ENCODE assay signal across 12 mouse cellular contexts in the genomic region with DNA sequence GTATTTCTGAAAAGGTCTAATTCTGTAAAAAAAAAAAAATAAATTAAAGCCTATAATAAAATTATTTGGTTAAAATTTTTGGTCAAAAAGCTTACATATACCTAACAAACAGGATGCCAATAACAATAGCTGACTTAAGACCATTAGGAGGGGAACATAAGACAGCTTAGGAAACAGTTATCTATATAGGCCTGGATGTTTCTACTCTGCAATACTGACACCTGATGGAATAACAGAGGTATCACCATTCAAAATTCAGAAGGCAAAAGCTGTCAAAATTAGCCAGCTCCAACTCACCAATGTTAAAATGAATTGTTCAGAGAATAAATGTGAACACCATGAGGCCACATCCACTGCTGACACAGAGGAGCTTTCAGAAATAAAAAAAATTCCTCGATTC. TPM values are rescaled to one million over a fixed set of nuclear protein-coding genes. Genes with fewer than 3 reads are reported as not detected.
DNase-seq lines count a peak whose midpoint lies in the region; ATAC-seq and TF ChIP-seq lines count a peak whose summit lies in the region.
"Had no signal": no experiment of that assay in that cellular context is flagged by ENCODE, and none has a peak within 500 bp of the region (broad histone marks: within the 10 kb centered on the region; RNA-seq: fewer than 3 reads in every experiment).

No protein-coding gene starts in this region.

- H3K9ac ChIP-seq in kidney, postnatal 0 days (ENCODE audit: low read depth, low read length), result no peak overlapping the region
- H3K9ac ChIP-seq in hindbrain, embryonic 11.5 days (ENCODE audit: low read depth, low read length), result no peak overlapping the region
- H3K9ac ChIP-seq: limb, embryonic 13.5 days had no signal

- ATAC-seq in kidney, postnatal 0 days (replicated peaks; ENCODE audit: low FRiP score, low read depth), result no peak
- no peak for ATAC-seq in hindbrain, embryonic 11.5 days (ENCODE audit: low FRiP score)
- ATAC-seq: inflammation-experienced regulatory T-cells, adult 6 months had no signal

- DNase-seq in embryo, embryonic 10.5 days (ENCODE audit: low spot score), result peak; percentile 32
- no peak for DNase-seq in embryo, embryonic 11 days
- peak; percentile 76 for DNase-seq in kidney, postnatal 0 days (ENCODE audit: low spot score)
- DNase-seq in kidney, adult 8-10 months, result no peak
- peak; percentile 13 for DNase-seq in thymus, postnatal 0 days (ENCODE audit: low spot score)
- no peak for DNase-seq in thymus, postnatal 25 days
- no peak for DNase-seq in spleen, postnatal 10 days (ENCODE audit: low spot score in 2 of 2)
- no peak for DNase-seq in hindbrain, embryonic 11.5 days (ENCODE audit: low spot score)
- DNase-seq: cerebellum, adult 8-10 months; lung, postnatal 10 days had no signal

- peaks cover 36% of the 10 kb centered on the region for H3K36me3 ChIP-seq in kidney, postnatal 0 days (ENCODE audit: insufficient read depth, low read length)
- H3K36me3 ChIP-seq in hindbrain, embryonic 11.5 days (ENCODE audit: control insufficient read depth, insufficient read depth, low read length), result no peaks in the 10 kb centered on the region

- no peaks in the 10 kb centered on the region for H3K27me3 ChIP-seq in kidney, postnatal 0 days (ENCODE audit: insufficient read depth, low read length)
- no peaks in the 10 kb centered on the region for H3K27me3 ChIP-seq in hindbrain, embryonic 11.5 days (ENCODE audit: control insufficient read depth, insufficient read depth, low read length)
- H3K27me3 ChIP-seq: limb, embryonic 13.5 days had no signal

- no peaks in the 10 kb centered on the region for H3K9me3 ChIP-seq in kidney, postnatal 0 days (replicated peaks; ENCODE audit: low read length)
- H3K9me3 ChIP-seq in hindbrain, embryonic 11.5 days (ENCODE audit: control insufficient read depth, low read length), result no peaks in the 10 kb centered on the region
- H3K9me3 ChIP-seq: limb, embryonic 13.5 days had no signal

- no peak overlapping the region for H3K4me2 ChIP-seq in kidney, postnatal 0 days (ENCODE audit: low read length)
- H3K4me2 ChIP-seq in hindbrain, embryonic 11.5 days (replicated peaks; ENCODE audit: low read depth, low read length), result no peak overlapping the region
- H3K4me2 ChIP-seq: limb, embryonic 13.5 days had no signal

- TF ChIP-seq CTCF in kidney, postnatal 0 days (IDR thresholded peaks at IDR 0.05; ENCODE audit: low read depth), result peak; percentile 64

- H3K4me3 ChIP-seq in kidney, postnatal 0 days (replicated peaks; ENCODE audit: low read depth, low read length), result no peak overlapping the region
- no peak overlapping the region for H3K4me3 ChIP-seq in hindbrain, embryonic 11.5 days (ENCODE audit: low read depth, low read length)
- H3K4me3 ChIP-seq: limb, embryonic 13.5 days had no signal

- peaks cover 14% of the 10 kb centered on the region; the same call in 1 of the 2 replicates for H3K4me1 ChIP-seq in kidney, postnatal 0 days (replicated peaks; ENCODE audit: insufficient read depth, low read length)
- 0 out of 2 replicates have a peak, but pooled peaks cover 2% of the 10 kb centered on the region for H3K4me1 ChIP-seq in hindbrain, embryonic 11.5 days (replicated peaks; ENCODE audit: control insufficient read depth, insufficient read depth, low read length)

- WGBS in kidney, postnatal 0 days, result 71% methylated on average over 1 of the region's 1 CpGs
- WGBS in hindbrain, embryonic 11.5 days, result 94% methylated on average over 1 of the region's 1 CpGs

- H3K27ac ChIP-seq in kidney, postnatal 0 days, result no peak overlapping the region
- no peak overlapping the region for H3K27ac ChIP-seq in hindbrain, embryonic 11.5 days (ENCODE audit: low read depth, low read length)
- H3K27ac ChIP-seq: limb, embryonic 13.5 days had no signal

RNA-seq across cellular contexts. Expression of a gene that starts 3.2 kb away (rescaled TPM):
- 100.0 and 105 TPM in 2 replicates for polyA plus RNA-seq in kidney, postnatal 0 days (2015; fragmentation: Nextera tagmentation; extraction: Ambion mirVana)
- polyA plus RNA-seq in thymus, postnatal 0 days (2015; fragmentation: Nextera tagmentation; extraction: Ambion mirVana), result 83.4 and 85.0 TPM in 2 replicates
- 78.3 and 81.3 TPM in 2 replicates for polyA plus RNA-seq in hindbrain, embryonic 11.5 days (2014; fragmentation: Nextera tagmentation; extraction: Ambion mirVana)

Comparison
In these comparisons a context has a peak if more than half of its experiments do, and no peak if none do; other contexts are left out.
1. DNase-seq: peak in embryo, embryonic 10.5 days (single experiment), kidney, postnatal 0 days (single experiment) and thymus, postnatal 0 days (single experiment); none in embryo, embryonic 11 days (single experiment), kidney, adult 8-10 months (0 of 2), thymus, postnatal 25 days (single experiment), spleen, postnatal 10 days (0 of 2) and hindbrain, embryonic 11.5 days (single experiment).